Mouse (Mus musculus) heart, embryonic 13.5 days (tissue): ENCODE results near the gene Tbcc. TPM values are rescaled to one million over a fixed set of nuclear protein-coding genes. Genes with fewer than 3 reads are reported as not detected.

Source experiments
- ATAC-seq: fragments of 200-750 bp; cut with Nextera tagmentation; 2 replicates; pipeline ENCODE4 v1.8.0; 2017; ENCODE audit warnings: moderate TSS enrichment; ENCODE audit not compliant: insufficient number of reproducible peaks, low FRiP score, low TSS enrichment; ENCODE audit errors: extremely low read depth
- H3K27ac ChIP-seq: fragments of 300-500 bp; sonication (generic); replicated peaks from 2 replicates; pipeline ENCODE4 v1.5.1; 2015; ENCODE audit warnings: moderate library complexity, mild to moderate bottlenecking, inconsistent platforms
- H3K27me3 ChIP-seq: fragments of 300-500 bp; sonication (generic); replicated peaks from 2 replicates; pipeline ENCODE4 v1.6.1; 2015; ENCODE audit warnings: mild to moderate bottlenecking, inconsistent platforms
- H3K36me3 ChIP-seq: fragments of 300-500 bp; sonication (generic); 2 replicates; pipeline ENCODE4 v1.6.1; 2015; ENCODE audit warnings: mild to moderate bottlenecking, inconsistent platforms
- H3K4me1 ChIP-seq: fragments of 300-500 bp; sonication (generic); 2 replicates; pipeline ENCODE4 v1.6.1; 2015; ENCODE audit warnings: inconsistent platforms
- H3K4me2 ChIP-seq: fragments of 300-500 bp; sonication (generic); 2 replicates; pipeline ENCODE4 v1.6.1; 2015; ENCODE audit warnings: inconsistent platforms, mild to moderate bottlenecking, moderate library complexity
- H3K4me3 ChIP-seq: fragments of 300-500 bp; sonication (generic); 2 replicates; pipeline ENCODE4 v1.5.1; 2015; ENCODE audit warnings: moderate library complexity, mild to moderate bottlenecking, inconsistent platforms
- H3K9ac ChIP-seq: fragments of 300-500 bp; sonication (generic); 2 replicates; pipeline ENCODE4 v1.6.1; 2015; ENCODE audit warnings: inconsistent platforms, mild to moderate bottlenecking, moderate library complexity
- H3K9me3 ChIP-seq: fragments of 300-500 bp; sonication (generic); 2 replicates; pipeline ENCODE4 v1.6.1; 2016; ENCODE audit warnings: inconsistent platforms
- WGBS: fragments of 180-500 bp; shearing (Covaris S2); methylation state at CpG from one replicate; pipeline ENCODE4 v1.1.7; 2015; ENCODE audit warnings: mixed read lengths; 5-methylcytosine and 5-hydroxymethylcytosine counted together
- polyA plus RNA-seq: library from polyadenylated mRNA; unstranded; fragments of >200 nt; fragmentation: Nextera tagmentation; extraction: Ambion mirVana; gene quantifications from 2 replicates; pipeline ENCODE4 v1.2.1, GENCODE M21; 2015

Tbcc gene
- polyA plus RNA-seq, 1 experiment from 2014 or later = 39.8 TPM

DNA sequence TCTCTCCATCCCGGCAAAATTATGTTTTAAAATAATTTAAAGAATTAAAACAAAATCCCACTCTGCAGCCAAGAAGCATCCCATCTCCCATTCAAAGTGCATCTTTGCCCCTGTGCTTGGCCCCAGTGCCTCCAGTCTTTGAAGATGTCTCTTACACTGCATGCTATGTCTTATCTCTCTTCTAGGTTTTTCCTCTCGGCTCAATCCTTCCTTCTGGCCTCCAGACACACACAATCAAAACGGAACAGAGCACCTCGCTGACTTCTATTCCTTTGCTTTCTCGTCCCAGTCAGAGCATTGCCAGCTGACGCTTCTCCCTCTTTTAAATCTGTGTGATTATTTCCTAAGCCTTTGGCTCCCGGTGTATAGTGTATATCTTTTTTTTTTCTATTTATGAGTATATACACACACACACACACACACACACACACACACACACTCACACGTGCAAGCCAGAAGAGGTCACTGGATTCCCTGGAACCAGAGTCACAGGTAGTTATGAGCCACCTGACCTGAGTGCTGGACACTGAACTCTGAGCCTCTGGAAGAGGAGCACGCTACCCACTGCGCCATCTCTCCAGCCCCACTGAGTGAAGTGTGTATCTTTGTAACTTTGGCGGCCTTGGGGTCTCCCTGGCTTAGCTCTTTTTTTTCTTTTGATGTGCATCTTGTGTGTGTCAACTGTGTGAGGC lies 5.1 kb upstream of the Tbcc start:
- 46% methylated on average over 11 of the region's 11 CpGs for WGBS
- Histone ChIP-seq H3K27me3 (peaks cover 20% of the 10 kb centered on the region), H3K36me3 (no peaks in the 10 kb centered on the region), H3K9ac (peak overlapping the region; percentile 51), H3K4me1 (peaks cover 31% of the 10 kb centered on the region), H3K9me3 (no peaks in the 10 kb centered on the region), H3K27ac (peak overlapping the region; percentile 43; the same call in 1 of the 2 replicates), H3K4me3 (peak overlapping the region; percentile 15; the same call in 1 of the 2 replicates), H3K4me2 (peak overlapping the region; percentile 45)
- ATAC-seq = no peak

DNA sequence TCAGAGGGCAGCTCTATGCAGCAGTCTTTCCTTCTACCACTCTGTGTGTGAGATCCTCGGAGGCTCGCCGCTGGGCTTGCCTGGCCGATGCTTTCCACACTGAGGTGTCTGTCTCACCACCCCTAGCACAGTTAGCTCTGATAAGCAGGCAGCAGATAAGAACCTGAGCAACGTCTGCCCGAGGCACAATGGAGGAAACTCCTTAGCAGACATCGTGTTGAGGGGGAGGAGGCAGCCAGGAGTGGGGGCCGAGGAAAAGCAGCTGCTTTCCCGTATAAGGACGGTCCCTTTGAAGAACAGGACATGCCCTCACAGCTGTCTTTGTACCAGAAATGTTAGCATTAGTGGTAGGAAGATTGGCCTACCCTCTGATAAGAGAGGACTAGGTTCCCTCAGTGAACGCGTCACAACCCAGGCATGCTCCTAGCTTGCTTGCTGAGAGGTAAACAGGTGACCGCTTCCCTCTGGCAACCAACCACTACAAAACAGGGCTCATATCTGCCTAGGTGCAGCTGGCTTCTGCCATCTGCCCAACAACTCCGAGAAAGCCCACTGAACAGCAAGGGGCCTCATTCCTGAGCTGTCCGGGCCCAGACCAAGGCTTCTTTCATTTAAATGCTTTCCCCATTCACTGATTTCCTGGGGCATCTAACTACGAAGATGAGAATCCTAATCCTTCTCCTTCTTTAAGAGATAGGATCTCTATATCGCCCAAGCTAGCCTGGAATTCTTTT lies 4.4 kb upstream of the Tbcc start:
- H3K9ac ChIP-seq = peak overlapping the region; percentile 51
- peak overlapping the region; percentile 45 for H3K4me2 ChIP-seq
- no peak for ATAC-seq
- H3K27ac ChIP-seq = peak overlapping the region; percentile 43; the same call in 1 of the 2 replicates
- H3K9me3 ChIP-seq = no peaks in the 10 kb centered on the region
- peak overlapping the region; percentile 15; the same call in 1 of the 2 replicates for H3K4me3 ChIP-seq
- 11% methylated on average over 17 of the region's 17 CpGs for WGBS
- H3K36me3 ChIP-seq = no peaks in the 10 kb centered on the region
- H3K4me1 ChIP-seq = peaks cover 31% of the 10 kb centered on the region
- peaks cover 20% of the 10 kb centered on the region for H3K27me3 ChIP-seq

DNA sequence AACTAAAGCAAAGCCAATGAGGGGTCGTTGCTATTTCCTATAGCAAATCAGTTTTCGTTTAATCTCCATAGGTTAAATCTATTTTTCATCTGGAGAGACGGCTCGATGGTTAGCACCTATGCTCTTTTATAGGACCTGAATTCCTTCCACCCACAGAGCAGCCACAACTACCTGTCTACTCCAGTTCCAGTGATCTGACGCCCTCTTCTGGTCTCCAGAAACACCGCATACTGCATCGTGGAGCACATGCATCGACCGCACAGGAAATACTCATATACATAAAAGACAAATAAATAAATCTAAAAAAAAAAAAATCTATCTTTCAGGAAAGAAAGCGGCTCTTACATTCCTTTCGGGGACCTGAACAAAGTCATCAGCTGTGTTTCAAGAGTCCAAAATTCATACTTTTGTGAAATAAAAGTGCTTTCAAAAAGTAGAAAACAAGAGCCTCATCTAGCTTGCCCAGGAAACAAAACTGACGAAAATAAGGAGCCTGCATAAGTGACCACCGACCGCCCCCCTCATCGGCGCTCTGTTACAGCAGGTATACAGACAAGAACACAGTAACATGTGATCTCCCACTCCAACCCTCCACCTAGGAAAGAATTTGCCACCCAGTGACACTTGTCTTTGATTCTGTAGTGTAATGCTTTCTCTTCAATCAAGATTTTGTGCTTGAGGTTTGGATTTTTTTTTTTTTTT lies 1.8 kb upstream of the Tbcc start:
- Histone ChIP-seq H3K27ac (peak overlapping the region; percentile 92), H3K4me1 (peaks cover 53% of the 10 kb centered on the region), H3K4me3 (peak overlapping the region; percentile 81), H3K9ac (peak overlapping the region; percentile 85), H3K36me3 (peaks cover 15% of the 10 kb centered on the region), H3K4me2 (peak overlapping the region; percentile 78), H3K9me3 (no peaks in the 10 kb centered on the region), H3K27me3 (peaks cover 5% of the 10 kb centered on the region)
- no peak for ATAC-seq
- 33% methylated on average over 16 of the region's 16 CpGs for WGBS

DNA sequence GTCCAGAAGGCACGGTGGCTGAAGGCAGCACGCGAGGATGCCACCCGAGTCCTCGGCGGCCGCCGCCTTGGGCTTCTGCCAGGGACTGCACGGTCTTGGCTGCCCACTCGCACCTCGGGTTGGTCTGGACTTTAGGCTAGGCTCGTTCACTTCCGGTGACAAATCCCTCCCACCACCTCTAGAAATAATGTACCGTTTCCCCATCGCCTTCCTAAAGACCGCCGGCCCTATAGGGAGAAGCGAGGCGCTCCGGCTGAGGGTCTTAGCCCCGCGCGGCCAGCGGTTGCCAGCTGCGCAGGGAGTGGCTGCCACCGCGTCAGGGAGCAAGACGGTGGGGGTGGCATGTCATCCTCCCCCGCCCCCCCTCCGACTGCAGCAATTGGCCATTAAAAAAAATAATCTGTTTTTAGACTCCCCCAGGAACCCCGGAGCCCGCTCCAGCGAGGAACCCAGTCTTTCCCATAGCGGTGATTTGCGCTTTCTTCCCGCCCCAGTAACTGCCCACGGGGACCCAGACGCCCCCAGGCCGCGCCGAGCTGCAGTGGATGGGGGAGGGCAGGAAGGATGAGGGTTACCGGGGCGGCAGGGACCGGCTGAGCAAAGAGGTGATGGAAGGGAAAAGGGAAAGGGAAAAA lies 917 bp upstream of the Tbcc start:
- H3K27me3 ChIP-seq = no peaks in the 10 kb centered on the region
- H3K27ac ChIP-seq = peak overlapping the region; percentile 92
- under 1% methylated on average over 44 of the region's 44 CpGs for WGBS
- ATAC-seq = peak; percentile 37; the same call in 1 of the 2 replicates
- no peaks in the 10 kb centered on the region for H3K9me3 ChIP-seq
- peaks cover 53% of the 10 kb centered on the region for H3K4me1 ChIP-seq
- peak overlapping the region; percentile 81 for H3K4me3 ChIP-seq
- H3K9ac ChIP-seq = peak overlapping the region; percentile 85
- peaks cover 18% of the 10 kb centered on the region for H3K36me3 ChIP-seq
- peak overlapping the region; percentile 78 for H3K4me2 ChIP-seq

DNA sequence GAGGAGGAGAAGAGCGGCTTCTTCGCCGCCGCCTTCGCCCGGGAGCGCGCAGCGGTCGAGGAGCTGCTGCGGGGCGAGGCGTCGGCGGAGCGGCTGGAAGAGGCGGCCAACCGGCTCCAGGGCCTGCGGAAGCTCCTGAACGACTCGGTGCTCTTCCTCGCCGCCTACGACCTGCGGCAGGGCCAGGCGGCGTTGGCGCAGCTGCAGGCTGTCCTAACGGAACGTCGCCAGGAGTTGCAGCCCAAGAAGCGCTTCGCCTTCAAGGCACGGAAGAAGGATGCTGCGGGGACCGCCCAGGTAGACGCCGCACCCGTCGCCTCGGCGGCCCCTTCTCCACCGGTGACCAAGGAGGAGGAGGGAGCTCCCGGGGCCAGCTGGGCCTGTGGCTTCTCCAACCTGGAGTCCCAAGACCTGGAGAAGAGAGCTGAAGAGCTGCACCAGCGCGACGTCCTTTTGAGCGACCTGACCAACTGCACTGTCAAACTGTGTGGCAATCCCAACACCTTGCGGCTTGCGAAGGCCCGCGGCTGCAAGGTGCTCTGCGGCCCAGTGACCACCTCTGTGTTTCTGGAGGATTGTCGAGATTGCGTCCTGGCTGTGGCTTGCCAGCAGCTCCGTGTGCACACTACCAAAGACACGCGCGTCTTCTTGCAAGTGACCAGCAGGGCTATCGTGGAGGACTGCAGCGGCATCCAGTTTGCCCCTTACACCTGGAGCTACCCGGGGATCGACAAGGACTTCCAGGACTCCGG lies 535 bp downstream of the Tbcc start:
- WGBS = 1% methylated on average over 63 of the region's 64 CpGs

DNA sequence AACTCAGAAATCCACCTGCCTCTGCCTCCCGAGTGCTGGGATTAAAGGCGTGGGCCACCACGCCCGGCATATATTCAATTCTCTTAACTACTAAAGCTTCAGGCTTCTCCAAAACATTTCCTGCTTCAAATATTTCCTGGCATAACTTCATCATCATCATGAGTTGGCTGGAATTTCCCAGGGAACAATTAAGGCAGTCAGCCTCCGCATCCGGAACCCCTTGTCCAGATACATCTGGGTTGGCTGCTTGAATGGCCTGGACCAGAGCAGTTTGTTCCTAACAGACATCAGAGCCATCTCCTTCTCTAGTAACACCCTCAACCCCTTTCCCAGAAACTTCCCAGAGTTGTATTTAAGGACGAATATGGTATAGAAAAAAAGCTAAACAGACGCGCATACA lies 4.9 kb downstream of the Tbcc start:
- Histone ChIP-seq H3K4me3 (no peak overlapping the region), H3K4me2 (no peak overlapping the region), H3K4me1 (peaks cover 22% of the 10 kb centered on the region), H3K9ac (no peak overlapping the region), H3K27me3 (no peaks in the 10 kb centered on the region), H3K36me3 (peaks cover 18% of the 10 kb centered on the region), H3K9me3 (no peaks in the 10 kb centered on the region), H3K27ac (no peak overlapping the region)
- ATAC-seq = no peak
- 91% methylated on average over 9 of the region's 9 CpGs for WGBS

More for the DNA sequence above, 535 bp downstream of the Tbcc start:
- Histone ChIP-seq H3K4me2 (peak overlapping the region; percentile 84), H3K36me3 (peaks cover 18% of the 10 kb centered on the region), H3K9me3 (no peaks in the 10 kb centered on the region), H3K9ac (peak overlapping the region; percentile 92), H3K27me3 (no peaks in the 10 kb centered on the region), H3K27ac (peak overlapping the region; percentile 90), H3K4me1 (peaks cover 42% of the 10 kb centered on the region), H3K4me3 (peak overlapping the region; percentile 81)
- 0 out of 2 replicates have a peak, but pooled peaks have one; percentile 7 for ATAC-seq

DNA sequence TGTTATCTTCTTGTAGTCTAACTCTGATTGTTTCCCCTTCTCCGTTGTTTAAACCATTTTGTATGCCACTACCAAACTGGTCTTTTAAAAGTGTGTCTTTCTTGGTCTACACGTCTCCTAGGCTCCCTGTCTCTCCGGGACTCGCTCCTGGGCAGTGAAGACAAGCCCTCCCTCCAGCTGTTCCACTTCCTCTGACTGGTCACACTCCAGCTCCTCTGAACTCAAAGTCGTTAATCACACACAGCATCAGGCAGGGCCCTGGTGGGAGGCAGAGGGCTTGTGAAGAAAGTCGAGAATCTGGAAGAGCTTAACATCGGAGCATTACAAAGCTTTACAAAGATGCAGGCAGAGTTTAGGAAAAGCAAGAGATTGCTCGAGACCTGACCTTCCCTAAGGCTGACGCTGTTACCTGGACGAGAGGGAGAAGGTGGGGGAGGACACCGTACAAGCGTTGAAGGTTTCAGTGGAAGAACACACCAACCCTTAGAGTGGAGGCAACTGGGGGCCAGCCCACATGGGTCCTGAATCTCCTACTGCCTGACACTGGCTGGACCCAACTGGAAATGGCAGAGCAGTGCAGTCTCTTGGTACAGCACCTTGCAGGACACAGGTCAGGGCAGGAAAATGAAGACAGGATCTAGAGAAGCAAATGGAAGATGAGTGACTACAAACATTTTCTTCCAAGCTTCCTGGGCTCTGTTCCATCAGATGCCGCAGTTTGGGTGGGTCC lies 6.9 kb downstream of the Tbcc start:
- Histone ChIP-seq H3K27ac (no peak overlapping the region), H3K9ac (no peak overlapping the region)
- ATAC-seq = no peak

DNA sequence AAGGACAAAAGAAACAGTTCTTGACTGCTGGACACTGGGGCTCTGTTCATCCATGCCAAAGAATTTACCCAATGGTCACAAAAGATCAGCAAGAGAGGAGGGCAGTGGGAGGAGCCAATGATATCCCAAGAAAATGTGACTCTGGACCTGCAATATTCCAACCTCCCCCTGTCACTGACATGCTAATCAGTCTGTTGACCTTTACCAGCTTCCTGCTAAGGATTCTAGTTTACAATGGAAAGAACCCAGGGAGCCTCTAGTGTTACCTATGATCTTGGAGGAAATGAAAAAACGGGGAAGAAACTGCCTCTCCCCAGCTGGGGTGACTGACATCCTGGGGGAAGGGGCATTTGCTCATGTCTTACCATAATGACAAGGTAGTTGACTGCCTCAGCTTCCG lies 10.5 kb downstream of the Tbcc start:
- Histone ChIP-seq H3K4me2 (no peak overlapping the region), H3K4me1 (peaks cover 2% of the 10 kb centered on the region; the same call in 1 of the 2 replicates), H3K4me3 (no peak overlapping the region), H3K36me3 (no peaks in the 10 kb centered on the region), H3K27ac (no peak overlapping the region), H3K9me3 (no peaks in the 10 kb centered on the region), H3K9ac (no peak overlapping the region), H3K27me3 (no peaks in the 10 kb centered on the region)
- ATAC-seq = no peak
- 50% methylated on average over 2 of the region's 2 CpGs for WGBS

More for the DNA sequence above, 6.9 kb downstream of the Tbcc start:
- Histone ChIP-seq H3K4me2 (no peak overlapping the region), H3K4me3 (no peak overlapping the region), H3K36me3 (peaks cover 15% of the 10 kb centered on the region), H3K27me3 (no peaks in the 10 kb centered on the region), H3K9me3 (no peaks in the 10 kb centered on the region), H3K4me1 (peaks cover 10% of the 10 kb centered on the region)
- 43% methylated on average over 13 of the region's 13 CpGs for WGBS

DNA sequence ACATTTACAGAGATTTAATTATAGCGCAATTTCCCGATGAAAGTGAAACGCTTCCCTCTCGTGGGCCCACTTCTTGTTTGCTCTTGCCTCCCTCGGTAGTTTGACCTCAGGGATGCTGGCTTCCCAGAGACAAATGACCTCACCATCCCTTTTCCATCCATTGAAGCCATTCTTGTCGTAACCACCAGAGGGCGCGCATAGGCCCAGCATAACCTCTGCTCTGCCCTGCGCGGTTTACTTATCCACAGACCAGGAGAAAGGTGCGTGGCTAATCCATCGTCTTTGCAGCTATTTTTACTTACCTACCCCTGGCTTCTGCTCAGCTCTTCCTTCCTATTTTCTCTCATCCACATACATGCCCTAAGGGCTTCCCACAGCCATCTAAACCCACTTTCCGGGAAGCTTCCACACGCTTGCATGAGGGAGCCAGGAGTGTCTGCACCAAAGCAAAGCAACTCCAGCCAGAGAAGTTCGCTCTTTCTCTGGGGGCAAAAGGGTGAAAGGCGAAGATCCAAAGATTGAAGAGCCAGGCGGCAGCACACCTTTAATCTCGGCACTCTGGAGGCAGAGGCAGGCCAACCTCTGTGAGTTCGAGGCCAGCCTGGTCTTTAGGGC lies 13.5 kb downstream of the Tbcc start:
- H3K4me1 ChIP-seq = 0 out of 2 replicates have a peak, but pooled peaks cover 2% of the 10 kb centered on the region
- no peaks in the 10 kb centered on the region for H3K36me3 ChIP-seq
- H3K4me3 ChIP-seq = no peak overlapping the region
- no peak overlapping the region for H3K9ac ChIP-seq
- H3K9me3 ChIP-seq = no peaks in the 10 kb centered on the region
- 20% methylated on average over 19 of the region's 19 CpGs for WGBS
- H3K4me2 ChIP-seq = peak overlapping the region; percentile 31; the same call in 1 of the 2 replicates
- H3K27ac ChIP-seq = no peak overlapping the region
- no peak; the same call in 1 of the 2 replicates for ATAC-seq
- H3K27me3 ChIP-seq = no peaks in the 10 kb centered on the region
